8 mouse cellular contexts compared by ENCODE assay signal in genomic region chr4:134372294-134372747, GRCm38 (mm10). TPM values are rescaled to one million over a fixed set of nuclear protein-coding genes. Genes with fewer than 3 reads are reported as not detected.
DNase-seq lines count a peak whose midpoint lies in the region; ATAC-seq and TF ChIP-seq lines count a peak whose summit lies in the region.

No protein-coding gene starts in this region.

- ATAC-seq in forebrain, embryonic 12.5 days (ENCODE audit: low FRiP score), result peak; percentile 90
- ATAC-seq in heart, embryonic 16.5 days (replicated peaks; ENCODE audit: extremely low read depth, insufficient read depth, low FRiP score), result peak; percentile 56
- peak; percentile 64 for ATAC-seq in liver, embryonic 16.5 days (ENCODE audit: low read depth)
- peak; percentile 89 for ATAC-seq in neural tube, embryonic 13.5 days (ENCODE audit: low read depth)

- no peak for TF ChIP-seq CTCF in CH12.LX (conservative IDR thresholded peaks at IDR 0.05 in 1 of 2, IDR thresholded peaks at IDR 0.05 in 1 of 2; ENCODE audit: low read depth in 2 of 2, low read length in 2 of 2)

- TF ChIP-seq RAD21 in CH12.LX (IDR thresholded peaks at IDR 0.05; ENCODE audit: low read depth, low read length), result no peak

- peaks cover 0 to 2% of the 10 kb centered on the region in 2 experiments for H3K36me3 ChIP-seq in CH12.LX (replicated peaks in 1 of 2; ENCODE audit: control insufficient read depth in 1 of 2, insufficient read depth in 1 of 2, low read length in 1 of 2)
- H3K36me3 ChIP-seq in forebrain, embryonic 12.5 days (replicated peaks), result no peaks in the 10 kb centered on the region
- H3K36me3 ChIP-seq in heart, embryonic 16.5 days (ENCODE audit: control insufficient read depth, insufficient read depth), result no peaks in the 10 kb centered on the region
- no peaks in the 10 kb centered on the region for H3K36me3 ChIP-seq in liver, embryonic 16.5 days (ENCODE audit: control insufficient read depth, insufficient read depth)
- H3K36me3 ChIP-seq in neural tube, embryonic 13.5 days, result no peaks in the 10 kb centered on the region

- H3K4me2 ChIP-seq in CH12.LX (ENCODE audit: insufficient read depth, low read depth, poor library complexity, severe bottlenecking), result peak overlapping the region; percentile 73
- peak overlapping the region; percentile 82 for H3K4me2 ChIP-seq in forebrain, embryonic 12.5 days
- peak overlapping the region; percentile 93 for H3K4me2 ChIP-seq in heart, embryonic 16.5 days (ENCODE audit: low read depth, low read length)
- peak overlapping the region; percentile 71 for H3K4me2 ChIP-seq in liver, embryonic 16.5 days (ENCODE audit: low read depth, low read length)
- peak overlapping the region; percentile 80 for H3K4me2 ChIP-seq in neural tube, embryonic 13.5 days

- peaks cover 14% of the 10 kb centered on the region for H3K27me3 ChIP-seq in CH12.LX (replicated peaks)
- peaks cover 59% of the 10 kb centered on the region for H3K27me3 ChIP-seq in forebrain, embryonic 12.5 days
- H3K27me3 ChIP-seq in heart, embryonic 16.5 days (ENCODE audit: control insufficient read depth, insufficient read depth, low read length), result peaks cover 18% of the 10 kb centered on the region
- H3K27me3 ChIP-seq in liver, embryonic 16.5 days (ENCODE audit: control insufficient read depth, insufficient read depth, low read depth, low read length), result peaks cover 35% of the 10 kb centered on the region
- peaks cover 56% of the 10 kb centered on the region for H3K27me3 ChIP-seq in neural tube, embryonic 13.5 days

- in situ Hi-C loops in CH12.LX (cut with MboI; ENCODE audit: low pct_ligation_motif_present, low pct_unique_long_range_greater_than_20kb, low sequenced_read_pairs), result no loop called here

- no peaks in the 10 kb centered on the region for H3K79me2 ChIP-seq in CH12.LX (replicated peaks; ENCODE audit: control insufficient read depth, extremely low read depth, insufficient read depth, poor library complexity, severe bottlenecking)

- no peak for TF ChIP-seq EP300 in CH12.LX (IDR thresholded peaks at IDR 0.05; ENCODE audit: low read length)

- peaks cover 5 to 18% of the 10 kb centered on the region in 2 experiments; a peak in 2 of 4 replicates for H3K4me1 ChIP-seq in CH12.LX (ENCODE audit: control insufficient read depth in 1 of 2, insufficient read depth in 2 of 2)
- H3K4me1 ChIP-seq in brown adipose tissue, adult 24 weeks (ENCODE audit: control insufficient read depth, insufficient read depth, insufficient read length, low read length), result peaks cover 4% of the 10 kb centered on the region; the same call in 1 of the 2 replicates
- peaks cover 17% of the 10 kb centered on the region for H3K4me1 ChIP-seq in forebrain, embryonic 12.5 days
- peaks cover 17% of the 10 kb centered on the region for H3K4me1 ChIP-seq in heart, embryonic 16.5 days (ENCODE audit: control insufficient read depth, insufficient read depth, low read length)
- peaks cover 8% of the 10 kb centered on the region for H3K4me1 ChIP-seq in liver, embryonic 16.5 days (ENCODE audit: control insufficient read depth, low read depth, low read length)
- H3K4me1 ChIP-seq in neural tube, embryonic 13.5 days (replicated peaks), result peaks cover 21% of the 10 kb centered on the region

- dilution Hi-C loops in CH12.LX (cut with MboI; ENCODE audit: extremely low pct_ligation_motif_present, extremely low pct_unique_long_range_greater_than_20kb, low sequenced_read_pairs), result no loop called here

- no peak overlapping the region for H3K27ac ChIP-seq in CH12.LX (ENCODE audit: insufficient read depth, low read depth)
- no peak overlapping the region for H3K27ac ChIP-seq in brown adipose tissue, adult 24 weeks (replicated peaks; ENCODE audit: low read depth, low read length)
- H3K27ac ChIP-seq in forebrain, embryonic 12.5 days, result no peak overlapping the region
- H3K27ac ChIP-seq in heart, embryonic 16.5 days (ENCODE audit: low read length), result no peak overlapping the region
- H3K27ac ChIP-seq in liver, embryonic 16.5 days (ENCODE audit: low read length), result no peak overlapping the region
- H3K27ac ChIP-seq in neural tube, embryonic 13.5 days (replicated peaks), result no peak overlapping the region

- no peaks in the 10 kb centered on the region for H3K9me3 ChIP-seq in CH12.LX (replicated peaks; ENCODE audit: low read length)
- H3K9me3 ChIP-seq in forebrain, embryonic 12.5 days, result no peaks in the 10 kb centered on the region
- H3K9me3 ChIP-seq in heart, embryonic 16.5 days (replicated peaks; ENCODE audit: control insufficient read depth, low read length), result no peaks in the 10 kb centered on the region
- no peaks in the 10 kb centered on the region for H3K9me3 ChIP-seq in liver, embryonic 16.5 days (replicated peaks; ENCODE audit: control insufficient read depth, low read length)
- no peaks in the 10 kb centered on the region for H3K9me3 ChIP-seq in neural tube, embryonic 13.5 days

- 0% methylated on average over 16 of the region's 16 CpGs for WGBS in forebrain, embryonic 12.5 days
- WGBS in heart, embryonic 16.5 days, result under 1% methylated on average over 16 of the region's 16 CpGs
- under 1% methylated on average over 16 of the region's 16 CpGs for WGBS in liver, embryonic 16.5 days (ENCODE audit: insufficient replicate concordance)
- WGBS in neural tube, embryonic 13.5 days, result 0% methylated on average over 16 of the region's 16 CpGs

- peak overlapping the region; percentile 47 for H3K9ac ChIP-seq in CH12.LX (ENCODE audit: insufficient read depth, low read depth)
- H3K9ac ChIP-seq in forebrain, embryonic 12.5 days, result peak overlapping the region; percentile 50
- peak overlapping the region; percentile 66 for H3K9ac ChIP-seq in heart, embryonic 16.5 days (ENCODE audit: low read length)
- H3K9ac ChIP-seq in liver, embryonic 16.5 days (ENCODE audit: low read depth, low read length), result no peak overlapping the region
- H3K9ac ChIP-seq in neural tube, embryonic 13.5 days, result peak overlapping the region; percentile 72

- peak; percentile 44; the same call in 1 of the 2 replicates for TF ChIP-seq POLR2A in CH12.LX (IDR thresholded peaks at IDR 0.05; ENCODE audit: low read depth, low read length)

- H3K4me3 ChIP-seq in CH12.LX (replicated peaks in 1 of 3; ENCODE audit: low read depth in 2 of 3, low read length in 2 of 3, poor library complexity in 1 of 3), result peak overlapping the region; percentile 64 to 75 (median 69)
- H3K4me3 ChIP-seq in brown adipose tissue, adult 24 weeks (ENCODE audit: insufficient read depth, low read depth, low read length), result peak overlapping the region; percentile 51
- peak overlapping the region; percentile 43 for H3K4me3 ChIP-seq in forebrain, embryonic 12.5 days (replicated peaks)
- peak overlapping the region; percentile 62 for H3K4me3 ChIP-seq in heart, embryonic 16.5 days (ENCODE audit: low read length)
- H3K4me3 ChIP-seq in liver, embryonic 16.5 days (ENCODE audit: low read depth, low read length), result peak overlapping the region; percentile 50
- peak overlapping the region; percentile 51 for H3K4me3 ChIP-seq in neural tube, embryonic 13.5 days

- DNase-seq in CH12.LX (ENCODE audit: extremely low read depth), result peak; percentile 60
- peak; percentile 88 to 95 for DNase-seq in kidney, postnatal 25 days
- DNase-seq in thymus, adult 18-20 months, result peak; percentile 41 to 55

RNA-seq across cellular contexts. Expression of gene Extl1, which starts 11.3 kb away (rescaled TPM):
- total RNA-seq in CH12.LX (2012; rRNA removed), result 1.0 and 4.5 TPM in 2 replicates
- total RNA-seq in CH12.LX (2014; rRNA removed), result 0.36 and 0.54 TPM in 2 replicates
- 1.6 TPM in 2 replicates for polyA plus RNA-seq in CH12.LX (2012; ENCODE audit: insufficient read length, low read depth)
- polyA plus RNA-seq in brown adipose tissue, adult 24 weeks (2012; ENCODE audit: insufficient read depth, insufficient read length, missing spikeins), result 0.52 and 1.0 TPM in 2 replicates
- 0.32 and 0.37 TPM in 2 replicates for polyA plus RNA-seq in forebrain, embryonic 12.5 days (2016; fragmentation: Nextera tagmentation; extraction: Ambion mirVana)
- 2.6 and 2.8 TPM in 2 replicates for polyA plus RNA-seq in heart, embryonic 16.5 days (2015; fragmentation: Nextera tagmentation; extraction: Ambion mirVana)
- 0.21 and 0.25 TPM in 2 replicates for polyA plus RNA-seq in liver, embryonic 16.5 days (2015; fragmentation: Nextera tagmentation; extraction: Ambion mirVana)
- 0.66 and 0.73 TPM in 2 replicates for polyA plus RNA-seq in neural tube, embryonic 13.5 days (2015; fragmentation: Nextera tagmentation; extraction: Ambion mirVana)

RNA-seq across cellular contexts. Expression of gene Pafah2, which starts 23.8 kb away (rescaled TPM):
- total RNA-seq in CH12.LX (2012; rRNA removed), result 10.5 and 10.7 TPM in 2 replicates
- 8.9 and 10.6 TPM in 2 replicates for total RNA-seq in CH12.LX (2014; rRNA removed)
- 9.1 and 10.4 TPM in 2 replicates for polyA plus RNA-seq in CH12.LX (2012; ENCODE audit: insufficient read length, low read depth)
- 12.3 and 17.4 TPM in 2 replicates for polyA plus RNA-seq in brown adipose tissue, adult 24 weeks (2012; ENCODE audit: insufficient read depth, insufficient read length, missing spikeins)
- 7.2 and 8.3 TPM in 2 replicates for polyA plus RNA-seq in forebrain, embryonic 12.5 days (2016; fragmentation: Nextera tagmentation; extraction: Ambion mirVana)
- polyA plus RNA-seq in heart, embryonic 16.5 days (2015; fragmentation: Nextera tagmentation; extraction: Ambion mirVana), result 9.6 and 10.5 TPM in 2 replicates
- 6.6 and 8.2 TPM in 2 replicates for polyA plus RNA-seq in liver, embryonic 16.5 days (2015; fragmentation: Nextera tagmentation; extraction: Ambion mirVana)
- polyA plus RNA-seq in neural tube, embryonic 13.5 days (2015; fragmentation: Nextera tagmentation; extraction: Ambion mirVana), result 7.4 and 8.0 TPM in 2 replicates

RNA-seq across cellular contexts. Expression of gene Slc30a2, which starts 29.3 kb away (rescaled TPM):
- total RNA-seq in CH12.LX (2012; rRNA removed), result 8.9 and 9.7 TPM in 2 replicates
- 4.5 and 5.1 TPM in 2 replicates for total RNA-seq in CH12.LX (2014; rRNA removed)
- 22.4 and 23.6 TPM in 2 replicates for polyA plus RNA-seq in CH12.LX (2012; ENCODE audit: insufficient read length, low read depth)
- not detected in 2 replicates for polyA plus RNA-seq in brown adipose tissue, adult 24 weeks (2012; ENCODE audit: insufficient read depth, insufficient read length, missing spikeins)
- polyA plus RNA-seq in forebrain, embryonic 12.5 days (2016; fragmentation: Nextera tagmentation; extraction: Ambion mirVana), result not detected in 2 replicates
- 0.21 and 0.42 TPM in 2 replicates for polyA plus RNA-seq in heart, embryonic 16.5 days (2015; fragmentation: Nextera tagmentation; extraction: Ambion mirVana)
- polyA plus RNA-seq in liver, embryonic 16.5 days (2015; fragmentation: Nextera tagmentation; extraction: Ambion mirVana), result 0.02 and 0.12 TPM in 2 replicates
- polyA plus RNA-seq in neural tube, embryonic 13.5 days (2015; fragmentation: Nextera tagmentation; extraction: Ambion mirVana), result 0.15 and 0.22 TPM in 2 replicates

RNA-seq across cellular contexts. Expression of gene Trim63, which starts 57.4 kb away (rescaled TPM):
- total RNA-seq in CH12.LX (2012; rRNA removed) (0.25 TPM in 1 of 2 replicates, not detected in the other), CH12.LX (2014; rRNA removed) (0.16 TPM in 1 of 2 replicates, not detected in the other)
- polyA plus RNA-seq in CH12.LX (2012; ENCODE audit: insufficient read length, low read depth), result 0.38 and 0.49 TPM in 2 replicates
- polyA plus RNA-seq in brown adipose tissue, adult 24 weeks (2012; ENCODE audit: insufficient read depth, insufficient read length, missing spikeins), result 1.2 and 2.4 TPM in 2 replicates
- polyA plus RNA-seq in forebrain, embryonic 12.5 days (2016; fragmentation: Nextera tagmentation; extraction: Ambion mirVana), result 0.17 and 0.27 TPM in 2 replicates
- 175 and 177 TPM in 2 replicates for polyA plus RNA-seq in heart, embryonic 16.5 days (2015; fragmentation: Nextera tagmentation; extraction: Ambion mirVana)
- 0.25 and 0.28 TPM in 2 replicates for polyA plus RNA-seq in liver, embryonic 16.5 days (2015; fragmentation: Nextera tagmentation; extraction: Ambion mirVana)
- 0.88 and 1.6 TPM in 2 replicates for polyA plus RNA-seq in neural tube, embryonic 13.5 days (2015; fragmentation: Nextera tagmentation; extraction: Ambion mirVana)

Comparison
In these comparisons a context has a peak if more than half of its experiments do, and no peak if none do; other contexts are left out.
1. RNA of gene Slc30a2, which starts 29.3 kb away (polyA plus RNA-seq): 22.4 to 23.6 TPM in CH12.LX; 0.21 to 0.42 TPM in heart, embryonic 16.5 days, 0.15 to 0.22 TPM in neural tube, embryonic 13.5 days, 0.02 to 0.12 TPM in liver, embryonic 16.5 days, not detected in forebrain, embryonic 12.5 days and not detected in brown adipose tissue, adult 24 weeks; every median in the first group is over 10 times any median in the second.
2. Peak in every context shown above with its lines, with median percentiles within 50 percentile points of each other: DNase-seq, H3K4me2 ChIP-seq, H3K4me3 ChIP-seq and ATAC-seq.